Mouse (Mus musculus) heart, postnatal 0 days (tissue): ENCODE data around the gene Ppp1r7.

ENCODE experiments used
- CTCF ChIP-seq: IDR thresholded peaks from 2 replicates; pipeline ENCODE4 v1.5.1; 2016; ENCODE audit warnings: antibody characterized with exemption, control low read depth, low read depth
- EP300 ChIP-seq: IDR thresholded peaks from 2 replicates; pipeline ENCODE4 v1.6.1; 2016; ENCODE audit warnings: antibody characterized with exemption, low read depth

- TF ChIP-seq CTCF (no peak), EP300 (no peak)
Observed at GRCm38 (mm10) chr1:93362661-93363060, 20.0 kb downstream of the Ppp1r7 start.
